Mouse (Mus musculus) testis, postnatal 14 days (tissue): ENCODE measurements around the gene Vps51.

ENCODE experiments used
- DNase-seq: peaks from one replicate; pipeline ENCODE4 v3.0.0; 2021; ENCODE audit warnings: low spot score

Gene Vps51

GRCm38 (mm10) chr19:6079983-6080480 is 3.0 kb upstream of the Vps51 start, which contains the start of gene Tmem262:
Tmem262 (plus strand) TSS chr19:6080033.
- DNase-seq = no peak

- DNase-seq = no peak
These were observed 3.1 kb downstream of the Vps51 start for GRCm38 (mm10) chr19:6073889-6074288.

- no peak for DNase-seq
These were observed 5.8 kb downstream of the Vps51 start for GRCm38 (mm10) chr19:6071261-6071660.

GRCm38 (mm10) chr19:6070571-6071250 is 6.3 kb downstream of the Vps51 start:
- no peak for DNase-seq

- DNase-seq = no peak
These were observed 7.2 kb downstream of the Vps51 start for GRCm38 (mm10) chr19:6069851-6070250.

- DNase-seq = no peak
These were observed 8.1 kb downstream of the Vps51 start for GRCm38 (mm10) chr19:6068951-6069350.

- DNase-seq = peak; percentile 86
These were observed 9.2 kb downstream of the Vps51 start, which contains the start of gene Tm7sf2 for GRCm38 (mm10) chr19:6067724-6068415. Tm7sf2 (minus strand) TSS chr19:6068373.

GRCm38 (mm10) chr19:6067011-6067723 is 9.9 kb downstream of the Vps51 start:
- peak; percentile 84 for DNase-seq

GRCm38 (mm10) chr19:6066571-6066970 is 10.5 kb downstream of the Vps51 start:
- DNase-seq = no peak

GRCm38 (mm10) chr19:6063081-6063480 is 13.9 kb downstream of the Vps51 start:
- no peak for DNase-seq

GRCm38 (mm10) chr19:6062418-6062817 is 14.6 kb downstream of the Vps51 start:
- no peak for DNase-seq

GRCm38 (mm10) chr19:6061641-6062302 is 15.3 kb downstream of the Vps51 start:
- peak; percentile 57 for DNase-seq

GRCm38 (mm10) chr19:6061021-6061533 is 16.0 kb downstream of the Vps51 start, which contains the start of gene Znhit2:
Znhit2 (plus strand) TSS chr19:6061192.
- peak; percentile 92 for DNase-seq

- DNase-seq = no peak
These were observed 18.1 kb downstream of the Vps51 start for GRCm38 (mm10) chr19:6058966-6059365.

GRCm38 (mm10) chr19:6058513-6058912 is 18.5 kb downstream of the Vps51 start:
- DNase-seq = no peak

- peak; percentile 99 for DNase-seq
These were observed 19.5 kb downstream of the Vps51 start, which contains the start of the genes Mrpl49 and Fau for GRCm38 (mm10) chr19:6057313-6058096. Mrpl49 (minus strand) TSS chr19:6057785. Fau (plus strand) TSS chr19:6057844.

GRCm38 (mm10) chr19:6056696-6057095 is 20.3 kb downstream of the Vps51 start:
- DNase-seq = no peak

- no peak for DNase-seq
These were observed 22.7 kb downstream of the Vps51 start for GRCm38 (mm10) chr19:6054296-6054695.

GRCm38 (mm10) chr19:6052516-6052915 is 24.5 kb downstream of the Vps51 start:
- DNase-seq = peak; percentile 9

GRCm38 (mm10) chr19:6048681-6049410 is 28.2 kb downstream of the Vps51 start:
- DNase-seq = no peak
